Mouse (Mus musculus) heart, postnatal 36 days (tissue): ENCODE results near the gene Brd1. TPM values are rescaled to one million over a fixed set of nuclear protein-coding genes. Genes with fewer than 3 reads are reported as not detected.
A peak's percentile ranks its signal among the peaks of the same experiment; 100 is the strongest.

Experiments used
- DNase-seq, 2 experiments: peaks; one replicate each; pipeline ENCODE4 v3.0.0; 2021 to 2022
- intact Hi-C: fragments of 180-260 bp; cut with DNase I; formaldehyde crosslinking; loops from one replicate; pipeline ENCODE4 v1.15.1; 2025
- total RNA-seq, 2 experiments: library from RNA; stranded (reverse); gene quantifications; 2 replicates each; pipeline ENCODE4 v1.2.3; 2021

The Brd1 gene
- total RNA-seq, 2 experiments from 2014 or later, result 30.1 to 35.3 TPM

GRCm38 (mm10) chr15:88696055-88696454 is 38.0 kb downstream of the Brd1 start:
- intact Hi-C loops, result no loop called here
- no peak for DNase-seq

- intact Hi-C loops, result no loop called here
- no peak for DNase-seq
These were observed 40.0 kb downstream of the Brd1 start for GRCm38 (mm10) chr15:88694033-88694432.

DNA sequence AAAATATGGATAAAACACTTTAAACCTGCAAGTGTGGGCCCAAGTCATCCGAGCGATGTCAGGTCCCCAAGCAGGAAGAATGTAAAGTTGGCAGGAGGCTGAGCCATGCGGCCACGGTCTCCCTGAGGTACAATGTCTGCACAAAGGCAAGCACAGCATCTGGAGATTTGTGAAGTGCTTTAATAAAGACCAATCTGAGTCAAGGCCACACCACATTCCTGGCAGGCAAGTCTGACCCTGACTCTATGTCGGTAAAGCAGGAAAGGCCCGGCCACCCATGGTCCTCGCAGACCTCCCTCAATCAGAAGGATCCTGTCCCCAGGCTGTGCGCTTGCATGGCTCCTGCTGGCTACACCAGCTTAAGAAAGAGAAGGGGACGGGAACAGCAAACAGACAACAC is 41.3 kb downstream of the Brd1 start:
- DNase-seq, result no peak
- intact Hi-C loops, result no loop called here

DNA sequence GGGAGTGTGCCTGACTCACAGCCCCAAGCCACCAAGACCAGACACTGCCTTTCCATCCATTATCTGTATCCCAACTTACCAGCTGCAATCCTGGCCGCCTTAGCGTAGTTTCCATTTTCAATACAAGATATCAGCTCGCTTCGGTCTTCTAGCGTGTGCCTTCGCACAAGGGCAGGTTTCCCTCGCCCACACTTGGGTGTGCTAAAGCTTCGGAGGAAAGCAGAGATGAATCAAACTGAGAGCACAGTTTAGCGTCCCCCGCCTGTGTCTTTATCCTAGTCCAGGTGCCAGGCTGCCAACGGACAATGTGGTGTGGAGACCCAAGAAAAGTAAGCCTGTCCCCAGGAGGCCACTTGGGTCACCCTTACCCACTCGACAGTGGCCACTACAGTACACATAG is 42.9 kb downstream of the Brd1 start:
- intact Hi-C loops, result no loop called here
- DNase-seq, result no peak

DNA sequence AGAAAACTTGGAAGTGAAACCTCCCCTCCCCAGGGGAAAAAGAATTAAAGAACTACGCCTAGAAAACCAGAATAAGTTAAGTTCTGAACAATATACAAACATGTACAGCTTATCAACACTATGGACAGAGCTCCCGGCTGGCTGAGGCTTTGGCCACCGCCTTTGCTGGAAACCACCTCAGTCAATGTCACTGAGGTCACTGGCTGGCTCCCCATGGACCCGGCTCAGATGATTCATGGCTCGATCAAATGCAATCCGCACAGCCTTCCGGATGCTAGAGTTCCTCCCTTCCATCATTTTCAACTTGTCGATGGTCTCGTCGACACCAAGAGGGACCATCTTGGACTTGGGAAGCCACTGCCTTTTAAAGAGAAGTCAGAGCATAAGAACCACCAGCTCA is 45.9 kb downstream of the Brd1 start:
- intact Hi-C loops, result no loop called here
- no peak for DNase-seq

GRCm38 (mm10) chr15:88686725-88687124 is 47.3 kb downstream of the Brd1 start:
- no peak for DNase-seq
- intact Hi-C loops, result no loop called here

DNA sequence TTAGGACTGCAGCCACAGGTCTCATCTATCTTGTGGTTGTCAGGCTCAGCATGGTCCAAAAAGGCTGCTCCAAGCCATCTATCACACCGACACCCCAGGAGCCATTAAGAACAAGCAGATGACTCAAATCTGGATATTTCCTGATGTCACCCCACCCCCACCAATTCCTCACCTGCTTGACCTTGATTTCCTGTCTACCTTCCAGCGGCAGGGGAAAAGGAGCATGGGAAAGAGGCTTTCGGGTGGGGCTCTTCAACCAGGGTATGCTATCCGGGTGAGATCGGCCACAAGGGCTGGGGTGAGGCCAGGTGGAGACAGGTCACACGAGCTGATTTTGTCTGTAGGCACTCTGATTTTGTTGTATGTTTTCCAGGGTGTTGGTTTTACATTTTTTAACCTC is 50.0 kb downstream of the Brd1 start:
- intact Hi-C loops, result no loop called here
- DNase-seq, result no peak

GRCm38 (mm10) chr15:88680931-88681330 is 53.1 kb downstream of the Brd1 start:
- intact Hi-C loops, result no loop called here

GRCm38 (mm10) chr15:88677568-88677967 is 56.5 kb downstream of the Brd1 start:
- no peak for DNase-seq
- intact Hi-C loops, result no loop called here

More at GRCm38 (mm10) chr15:88680931-88681330, 53.1 kb downstream of the Brd1 start:
- no peak for DNase-seq

GRCm38 (mm10) chr15:88675998-88676397 is 58.0 kb downstream of the Brd1 start:
- intact Hi-C loops, result no loop called here
- DNase-seq, result no peak

GRCm38 (mm10) chr15:88668693-88669092 is 65.3 kb downstream of the Brd1 start:
- no peak for DNase-seq
- intact Hi-C loops, result loop anchor here (10.0 kb wide), 1 partner anchor 1044 kb away; no protein-coding TSS in a partner anchor

DNA sequence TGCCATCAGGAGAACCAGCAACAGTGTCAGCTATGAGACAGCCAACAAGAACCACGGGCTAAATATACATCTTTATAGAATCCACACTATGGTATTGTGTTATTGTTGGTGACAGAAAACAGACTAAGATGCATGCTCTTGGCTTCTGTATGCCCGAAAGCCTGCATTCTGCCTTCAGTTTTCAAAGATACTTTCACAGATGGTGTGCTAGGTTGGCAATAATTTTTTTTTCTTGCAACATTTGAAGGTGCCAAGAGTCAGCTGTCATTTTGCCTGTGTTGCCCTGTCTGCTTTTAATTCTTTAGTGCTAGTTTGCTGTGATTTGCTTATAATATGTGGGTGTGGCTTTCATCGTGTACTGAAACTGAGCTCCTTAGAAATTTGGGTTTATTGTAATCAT is 66.4 kb downstream of the Brd1 start:
- intact Hi-C loops, result loop anchor here (10.0 kb wide), 1 partner anchor 1043 kb away; no protein-coding TSS in a partner anchor
- no peak for DNase-seq

- no peak for DNase-seq
- intact Hi-C loops, result loop anchor here (10.0 kb wide), 1 partner anchor 1041 kb away; no protein-coding TSS in a partner anchor
These were observed 68.2 kb downstream of the Brd1 start for GRCm38 (mm10) chr15:88665846-88666245.

DNA sequence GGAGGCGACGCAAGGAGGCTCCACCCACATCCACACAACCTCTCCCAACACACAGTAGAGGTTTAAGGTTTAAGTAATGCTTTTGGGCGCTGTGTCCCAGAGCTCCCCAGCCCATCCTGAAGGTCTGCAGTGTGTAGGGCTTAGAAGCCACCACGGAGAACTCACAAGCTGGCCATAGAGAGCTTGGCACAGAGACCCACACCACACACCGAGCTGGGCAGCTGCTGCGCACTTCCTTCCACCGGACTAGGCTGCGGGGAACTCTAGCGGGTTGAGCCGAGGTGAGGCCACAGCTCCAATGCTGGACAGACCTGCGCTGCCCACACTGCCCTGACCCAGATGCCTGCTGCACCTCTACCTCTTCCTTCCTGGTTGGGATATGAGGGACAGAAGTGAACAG is 71.0 kb downstream of the Brd1 start:
- no peak for DNase-seq
- intact Hi-C loops, result loop anchor here (10.0 kb wide), 1 partner anchor 1038 kb away; no protein-coding TSS in a partner anchor

- intact Hi-C loops, result loop anchor here (10.0 kb wide), 1 partner anchor 1037 kb away; no protein-coding TSS in a partner anchor
- peak; percentile 28 to 70 for DNase-seq
These were observed 71.8 kb downstream of the Brd1 start for GRCm38 (mm10) chr15:88662111-88662850.

DNA sequence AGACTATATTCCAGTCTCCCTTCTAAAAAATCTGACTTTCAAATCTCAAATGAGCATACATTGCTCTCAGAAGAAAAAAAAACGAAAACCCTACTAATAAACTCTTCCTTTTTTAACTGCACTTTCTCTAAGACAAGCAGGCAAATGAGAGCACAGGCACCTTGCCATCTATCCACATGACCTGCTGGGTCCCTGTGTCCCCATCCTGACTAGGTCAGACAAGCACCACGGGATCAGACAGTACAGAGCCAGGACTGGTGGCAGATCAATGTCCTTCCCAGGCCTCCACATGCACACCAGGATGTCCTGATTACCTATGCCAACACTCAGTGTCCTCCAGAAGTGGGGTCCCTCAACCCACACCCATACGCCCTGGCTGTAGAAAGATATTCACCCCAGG is 72.4 kb downstream of the Brd1 start:
- DNase-seq, result no peak
- intact Hi-C loops, result loop anchor here (10.0 kb wide), 1 partner anchor 1037 kb away; no protein-coding TSS in a partner anchor

- intact Hi-C loops, result no loop called here
- no peak for DNase-seq
These were observed 82.0 kb downstream of the Brd1 start for GRCm38 (mm10) chr15:88652006-88652405.

- intact Hi-C loops, result no loop called here
- DNase-seq, result peak; percentile 37 to 60
These were observed 83.0 kb downstream of the Brd1 start for GRCm38 (mm10) chr15:88651019-88651418.
